ENCODE assay signal across 10 mouse cellular contexts in genomic region chr17:45700496-45701235, GRCm38 (mm10). TPM values are rescaled to one million over a fixed set of nuclear protein-coding genes. Genes with fewer than 3 reads are reported as not detected.
DNase-seq lines count a peak whose midpoint lies in the region; ATAC-seq lines count a peak whose summit lies in the region.
"Had no signal": no experiment of that assay in that cellular context is flagged by ENCODE, and none has a peak within 500 bp of the region (broad histone marks: within the 10 kb centered on the region; RNA-seq: fewer than 3 reads in every experiment).

No protein-coding gene starts in this region.

- no peak overlapping the region for H3K27ac ChIP-seq in kidney, embryonic 14.5 days (ENCODE audit: low read depth, low read length)
- H3K27ac ChIP-seq: liver, embryonic 15.5 days; neural tube, embryonic 12.5 days had no signal

- H3K4me3 ChIP-seq in kidney, embryonic 14.5 days (ENCODE audit: low read length) = no peak overlapping the region
- H3K4me3 ChIP-seq: liver, embryonic 15.5 days; neural tube, embryonic 12.5 days had no signal

- H3K36me3 ChIP-seq in kidney, embryonic 14.5 days (ENCODE audit: control insufficient read depth, insufficient read depth, low read length) = peaks cover 15% of the 10 kb centered on the region; the same call in 1 of the 2 replicates

- H3K27me3 ChIP-seq in kidney, embryonic 14.5 days (ENCODE audit: control insufficient read depth, insufficient read depth, low read length) = no peaks in the 10 kb centered on the region
- H3K27me3 ChIP-seq: liver, embryonic 15.5 days; neural tube, embryonic 12.5 days had no signal

- DNase-seq in kidney, adult 18-20 months = peak; percentile 23
- DNase-seq in gastrocnemius, postnatal 10 days = peak; percentile 37
- DNase-seq in heart, postnatal 4 days = peak; percentile 68
- peak; percentile 79 for DNase-seq in lung, postnatal 36 days
- DNase-seq in MN1 (ENCODE audit: low spot score) = no peak
- DNase-seq in layer of hippocampus, adult 9-10 months (ENCODE audit: low spot score) = no peak
- DNase-seq in thymus, postnatal 4 days = no peak

- ATAC-seq in kidney, embryonic 14.5 days (ENCODE audit: low FRiP score, low TSS enrichment) = no peak

- no peak overlapping the region for H3K9ac ChIP-seq in kidney, embryonic 14.5 days (ENCODE audit: low read depth, low read length)
- H3K9ac ChIP-seq: liver, embryonic 15.5 days; neural tube, embryonic 12.5 days had no signal

- no peak overlapping the region for H3K4me2 ChIP-seq in kidney, embryonic 14.5 days (replicated peaks; ENCODE audit: low read depth, low read length)
- H3K4me2 ChIP-seq: liver, embryonic 15.5 days; neural tube, embryonic 12.5 days had no signal

- 49% methylated on average over 12 of the region's 16 CpGs for WGBS in kidney, embryonic 14.5 days

- H3K4me1 ChIP-seq in kidney, embryonic 14.5 days (ENCODE audit: control insufficient read depth, insufficient read depth, low read length) = no peaks in the 10 kb centered on the region; the same call in 1 of the 2 replicates
- H3K4me1 ChIP-seq: neural tube, embryonic 12.5 days had no signal

- H3K9me3 ChIP-seq in kidney, embryonic 14.5 days (ENCODE audit: control insufficient read depth, low read length) = no peaks in the 10 kb centered on the region
- H3K9me3 ChIP-seq: liver, embryonic 15.5 days; neural tube, embryonic 12.5 days had no signal

RNA-seq across cellular contexts. Expression of gene Tmem63b, which starts 14.0 kb away (rescaled TPM):
- polyA plus RNA-seq in kidney, embryonic 14.5 days (2014; fragmentation: Nextera tagmentation; extraction: Ambion mirVana) = 23.1 and 28.0 TPM in 2 replicates
- 10 to 100 TPM; 55.0 to 58.2 TPM for total RNA-seq in gastrocnemius, postnatal 10 days (2021)
- total RNA-seq in heart, postnatal 4 days (2021) = 10 to 100 TPM; 74.3 to 77.1 TPM

RNA-seq across cellular contexts. Expression of gene Mrpl14, which starts 14.5 kb away (rescaled TPM):
- polyA plus RNA-seq in kidney, embryonic 14.5 days (2014; fragmentation: Nextera tagmentation; extraction: Ambion mirVana) = 154 and 192 TPM in 2 replicates
- 10 to 100 TPM; 82.3 to 83.5 TPM for total RNA-seq in gastrocnemius, postnatal 10 days (2021)
- total RNA-seq in heart, postnatal 4 days (2021) = 10 to 100 TPM; 89.8 to 90.8 TPM

RNA-seq across cellular contexts. Expression of gene 1600014C23Rik, which starts 33.0 kb away (rescaled TPM):
- polyA plus RNA-seq in kidney, embryonic 14.5 days (2014; fragmentation: Nextera tagmentation; extraction: Ambion mirVana) = 0.62 TPM in 1 of 2 replicates, not detected in the other
- total RNA-seq in gastrocnemius, postnatal 10 days (2021) = not detected
- total RNA-seq in heart, postnatal 4 days (2021) = under 1 TPM in 1 of 2 experiments, not detected in 1; 0.97 TPM
- polyA plus RNA-seq: liver, embryonic 15.5 days; neural tube, embryonic 12.5 days had no signal

RNA-seq across cellular contexts. Expression of gene Capn11, which starts 41.5 kb away (rescaled TPM):
- polyA plus RNA-seq in kidney, embryonic 14.5 days (2014; fragmentation: Nextera tagmentation; extraction: Ambion mirVana) = 0.10 TPM in 1 of 2 replicates, not detected in the other
- under 1 TPM in 1 of 2 experiments, not detected in 1; 0.16 TPM for total RNA-seq in gastrocnemius, postnatal 10 days (2021)
- total RNA-seq in heart, postnatal 4 days (2021) = 1 to 10 TPM in 1 of 2 experiments, not detected in 1; 1.3 TPM

Comparison
In these comparisons a context has a peak if more than half of its experiments do, and no peak if none do; other contexts are left out.
1. DNase-seq: peak in kidney, adult 18-20 months (single experiment), gastrocnemius, postnatal 10 days (single experiment), heart, postnatal 4 days (single experiment) and lung, postnatal 36 days (single experiment); none in MN1 (single experiment), layer of hippocampus, adult 9-10 months (single experiment) and thymus, postnatal 4 days (single experiment).